In genomic region chr15:57589404-57590377, GRCm38 (mm10) we compare ENCODE assay signal across 8 mouse cellular contexts.
DNase-seq lines count a peak whose midpoint lies in the region; ATAC-seq and TF ChIP-seq lines count a peak whose summit lies in the region.

No protein-coding gene starts in this region.

- H3K36me3 ChIP-seq in hindbrain, embryonic 14.5 days (replicated peaks; ENCODE audit: control insufficient read depth, insufficient read depth) = no peaks in the 10 kb centered on the region
- no peaks in the 10 kb centered on the region for H3K36me3 ChIP-seq in midbrain, embryonic 13.5 days

- H3K9me3 ChIP-seq in hindbrain, embryonic 14.5 days (ENCODE audit: control insufficient read depth, low read length) = no peaks in the 10 kb centered on the region
- no peaks in the 10 kb centered on the region for H3K9me3 ChIP-seq in midbrain, embryonic 13.5 days

- intact Hi-C loops in left cerebral cortex, postnatal 10 days (cut with DNase I) = no loop called here

- no peak overlapping the region for H3K4me3 ChIP-seq in hindbrain, embryonic 14.5 days (replicated peaks; ENCODE audit: low read length)
- no peak overlapping the region for H3K4me3 ChIP-seq in midbrain, embryonic 13.5 days (replicated peaks)
- no peak overlapping the region for H3K4me3 ChIP-seq in lung, adult 2 months (replicated peaks; ENCODE audit: extremely low read depth, low read depth, low read length)

- DNase-seq in left cerebral cortex, adult 11 months (ENCODE audit: low spot score) = peak; percentile 9
- no peak for DNase-seq in left cerebral cortex, postnatal 10 days (ENCODE audit: extremely low spot score in 1 of 2, low spot score in 2 of 2)
- peak; percentile 73 to 80 for DNase-seq in cerebellum, postnatal 36 days
- DNase-seq in hindbrain, embryonic 14.5 days (ENCODE audit: low spot score) = peak; percentile 62
- no peak for DNase-seq in ovary, postnatal 36 days (ENCODE audit: low spot score)
- DNase-seq in spleen, adult 12 weeks (ENCODE audit: low spot score) = no peak
- no peak for DNase-seq in lung, adult 2 months

- no peak overlapping the region for H3K9ac ChIP-seq in hindbrain, embryonic 14.5 days
- no peak overlapping the region for H3K9ac ChIP-seq in midbrain, embryonic 13.5 days (replicated peaks)

- H3K27me3 ChIP-seq in hindbrain, embryonic 14.5 days (ENCODE audit: control insufficient read depth, insufficient read depth, low read length) = no peaks in the 10 kb centered on the region
- no peaks in the 10 kb centered on the region for H3K27me3 ChIP-seq in midbrain, embryonic 13.5 days

- TF ChIP-seq CTCF in lung, adult 2 months (IDR thresholded peaks at IDR 0.05; ENCODE audit: insufficient read depth, low read length) = no peak

- 27% methylated on average over 11 of the region's 12 CpGs for WGBS in hindbrain, embryonic 14.5 days
- WGBS in midbrain, embryonic 13.5 days = 29% methylated on average over 11 of the region's 12 CpGs
- 34% methylated on average over 10 of the region's 12 CpGs for WGBS in lung, adult 2 months

- ATAC-seq in hindbrain, embryonic 14.5 days (ENCODE audit: low FRiP score) = peak; percentile 78
- peak; percentile 81 for ATAC-seq in midbrain, embryonic 13.5 days

- TF ChIP-seq POLR2A in lung, adult 2 months (IDR thresholded peaks at IDR 0.05; ENCODE audit: borderline replicate concordance, extremely low read depth, low read depth, low read length) = no peak

- H3K27ac ChIP-seq in hindbrain, embryonic 14.5 days = peak overlapping the region; percentile 60
- H3K27ac ChIP-seq in midbrain, embryonic 13.5 days = peak overlapping the region; percentile 56; the same call in 1 of the 2 replicates

- H3K4me1 ChIP-seq in hindbrain, embryonic 14.5 days (replicated peaks; ENCODE audit: control insufficient read depth, insufficient read depth, low read length) = peaks cover 18% of the 10 kb centered on the region
- peaks cover 19% of the 10 kb centered on the region for H3K4me1 ChIP-seq in midbrain, embryonic 13.5 days (replicated peaks)
- no peaks in the 10 kb centered on the region for H3K4me1 ChIP-seq in lung, adult 2 months (ENCODE audit: control insufficient read depth, insufficient read depth, low read length)

- H3K4me2 ChIP-seq in hindbrain, embryonic 14.5 days (replicated peaks) = 0 out of 2 replicates have a peak overlapping the region, but pooled peaks have one; percentile 23
- H3K4me2 ChIP-seq in midbrain, embryonic 13.5 days (replicated peaks) = peak overlapping the region; percentile 32

Comparison
In these comparisons a context has a peak if more than half of its experiments do, and no peak if none do; other contexts are left out.
1. DNase-seq: peak in left cerebral cortex, adult 11 months (single experiment), cerebellum, postnatal 36 days (2 of 2) and hindbrain, embryonic 14.5 days (single experiment); none in left cerebral cortex, postnatal 10 days (0 of 2), ovary, postnatal 36 days (single experiment), spleen, adult 12 weeks (single experiment) and lung, adult 2 months (single experiment).